Mouse (Mus musculus): Measurements from ENCODE around the gene Ovca2. TPM values are rescaled to one million over a fixed set of nuclear protein-coding genes. Genes with fewer than 3 reads are reported as not detected.

Ovca2 gene
- polyA plus RNA-seq, 1 experiment from 2014 or later, result 18.4 TPM

DNA sequence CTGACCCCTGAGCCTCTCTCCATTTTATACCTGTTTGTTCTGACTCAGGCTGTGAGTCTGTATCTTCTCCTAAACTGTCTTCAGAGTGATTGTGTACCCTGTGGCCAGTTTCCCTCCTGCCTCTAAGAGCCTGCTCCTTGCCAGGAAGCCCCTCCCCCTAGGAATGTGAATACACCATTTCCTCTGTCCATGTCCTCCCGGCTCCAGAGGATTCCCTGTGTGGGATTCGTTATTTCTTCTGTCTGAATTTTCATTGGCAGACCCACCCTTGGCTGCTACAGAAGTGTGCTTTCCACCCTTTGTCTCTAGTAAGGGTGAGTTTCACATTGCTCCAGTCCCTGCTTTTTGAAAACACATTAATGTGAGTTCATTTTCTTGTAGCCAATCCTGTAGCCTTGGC is 44.7 kb downstream of the Ovca2 start:
- Histone ChIP-seq H3K4me3 (ENCODE audit: low read length) (no peak overlapping the region), H3K36me3 (ENCODE audit: control insufficient read depth, insufficient read depth) (no peaks in the 10 kb centered on the region), H3K27ac (ENCODE audit: low read length) (peak overlapping the region; percentile 77), H3K9me3 (replicated peaks; ENCODE audit: control insufficient read depth, low read length) (no peaks in the 10 kb centered on the region), H3K9ac (ENCODE audit: low read length) (peak overlapping the region; percentile 21; the same call in 1 of the 2 replicates), H3K4me1 (ENCODE audit: control insufficient read depth, insufficient read depth, low read length) (peaks cover 40% of the 10 kb centered on the region), H3K4me2 (ENCODE audit: low read depth, low read length) (no peak overlapping the region), H3K27me3 (ENCODE audit: control insufficient read depth, insufficient read depth, low read length) (no peaks in the 10 kb centered on the region)
- peak; percentile 73 for ATAC-seq (replicated peaks; ENCODE audit: extremely low read depth, insufficient read depth, low FRiP score)
- 14% methylated on average over 2 of the region's 2 CpGs for WGBS

GRCm38 (mm10) chr11:75133391-75133790 is 45.2 kb downstream of the Ovca2 start:
- H3K9ac ChIP-seq (ENCODE audit: low read length), result peak overlapping the region; percentile 21; the same call in 1 of the 2 replicates
- peaks cover 35% of the 10 kb centered on the region for H3K4me1 ChIP-seq (ENCODE audit: control insufficient read depth, insufficient read depth, low read length)
- H3K4me3 ChIP-seq (ENCODE audit: low read length), result no peak overlapping the region
- 79% methylated on average over 5 of the region's 5 CpGs for WGBS
- no peak for ATAC-seq (replicated peaks; ENCODE audit: extremely low read depth, insufficient read depth, low FRiP score)
- no peaks in the 10 kb centered on the region for H3K36me3 ChIP-seq (ENCODE audit: control insufficient read depth, insufficient read depth)
- H3K27me3 ChIP-seq (ENCODE audit: control insufficient read depth, insufficient read depth, low read length), result no peaks in the 10 kb centered on the region
- H3K9me3 ChIP-seq (replicated peaks; ENCODE audit: control insufficient read depth, low read length), result no peaks in the 10 kb centered on the region
- no peak overlapping the region for H3K4me2 ChIP-seq (ENCODE audit: low read depth, low read length)
- H3K27ac ChIP-seq (ENCODE audit: low read length), result peak overlapping the region; percentile 77

GRCm38 (mm10) chr11:75132278-75132677 is 46.4 kb downstream of the Ovca2 start:
- no peaks in the 10 kb centered on the region for H3K36me3 ChIP-seq (ENCODE audit: control insufficient read depth, insufficient read depth)
- no peak; the same call in 1 of the 2 replicates for ATAC-seq (replicated peaks; ENCODE audit: extremely low read depth, insufficient read depth, low FRiP score)
- no peaks in the 10 kb centered on the region for H3K9me3 ChIP-seq (replicated peaks; ENCODE audit: control insufficient read depth, low read length)
- peaks cover 25% of the 10 kb centered on the region for H3K4me1 ChIP-seq (ENCODE audit: control insufficient read depth, insufficient read depth, low read length)
- H3K9ac ChIP-seq (ENCODE audit: low read length), result no peak overlapping the region
- 58% methylated on average over 5 of the region's 5 CpGs for WGBS
- H3K4me2 ChIP-seq (ENCODE audit: low read depth, low read length), result no peak overlapping the region
- no peaks in the 10 kb centered on the region for H3K27me3 ChIP-seq (ENCODE audit: control insufficient read depth, insufficient read depth, low read length)
- H3K27ac ChIP-seq (ENCODE audit: low read length), result peak overlapping the region; percentile 32; the same call in 1 of the 2 replicates
- no peak overlapping the region for H3K4me3 ChIP-seq (ENCODE audit: low read length)

DNA sequence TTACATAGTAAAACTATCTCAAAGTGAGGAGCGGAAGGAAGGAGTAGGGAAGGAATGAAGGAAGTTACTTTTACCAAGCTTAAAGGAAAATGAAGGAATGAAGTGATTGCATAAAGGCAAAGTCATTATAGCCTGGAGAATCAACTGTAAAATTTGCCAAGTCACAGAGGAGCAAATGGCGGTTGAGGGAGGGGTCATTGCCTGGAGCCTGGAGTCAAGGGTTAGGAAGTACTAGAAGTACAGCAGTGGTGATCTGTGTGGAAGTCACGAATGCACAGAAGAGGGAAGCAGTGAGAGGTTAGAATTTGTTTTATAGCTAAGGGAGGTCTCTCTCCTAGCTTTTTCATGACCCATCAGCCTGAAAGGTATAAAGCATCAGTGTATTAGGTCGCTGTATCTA is 47.3 kb downstream of the Ovca2 start:
- Histone ChIP-seq H3K27ac (ENCODE audit: low read length) (no peak overlapping the region), H3K9me3 (replicated peaks; ENCODE audit: control insufficient read depth, low read length) (no peaks in the 10 kb centered on the region), H3K27me3 (ENCODE audit: control insufficient read depth, insufficient read depth, low read length) (no peaks in the 10 kb centered on the region), H3K4me2 (ENCODE audit: low read depth, low read length) (no peak overlapping the region), H3K4me3 (ENCODE audit: low read length) (no peak overlapping the region), H3K36me3 (ENCODE audit: control insufficient read depth, insufficient read depth) (no peaks in the 10 kb centered on the region), H3K4me1 (ENCODE audit: control insufficient read depth, insufficient read depth, low read length) (peaks cover 18% of the 10 kb centered on the region), H3K9ac (ENCODE audit: low read length) (no peak overlapping the region)
- 80% methylated on average over 4 of the region's 4 CpGs for WGBS
- no peak for ATAC-seq (replicated peaks; ENCODE audit: extremely low read depth, insufficient read depth, low FRiP score)

- Histone ChIP-seq H3K4me1 (ENCODE audit: control insufficient read depth, insufficient read depth, low read length) (peaks cover 15% of the 10 kb centered on the region), H3K27ac (ENCODE audit: low read length) (no peak overlapping the region), H3K36me3 (ENCODE audit: control insufficient read depth, insufficient read depth) (no peaks in the 10 kb centered on the region), H3K9me3 (replicated peaks; ENCODE audit: control insufficient read depth, low read length) (no peaks in the 10 kb centered on the region), H3K27me3 (ENCODE audit: control insufficient read depth, insufficient read depth, low read length) (no peaks in the 10 kb centered on the region), H3K9ac (ENCODE audit: low read length) (no peak overlapping the region), H3K4me2 (ENCODE audit: low read depth, low read length) (no peak overlapping the region), H3K4me3 (ENCODE audit: low read length) (no peak overlapping the region)
- WGBS, result 98% methylated on average over 6 of the region's 6 CpGs
- ATAC-seq (replicated peaks; ENCODE audit: extremely low read depth, insufficient read depth, low FRiP score), result no peak
These were observed 49.2 kb downstream of the Ovca2 start for GRCm38 (mm10) chr11:75129481-75129880.

DNA sequence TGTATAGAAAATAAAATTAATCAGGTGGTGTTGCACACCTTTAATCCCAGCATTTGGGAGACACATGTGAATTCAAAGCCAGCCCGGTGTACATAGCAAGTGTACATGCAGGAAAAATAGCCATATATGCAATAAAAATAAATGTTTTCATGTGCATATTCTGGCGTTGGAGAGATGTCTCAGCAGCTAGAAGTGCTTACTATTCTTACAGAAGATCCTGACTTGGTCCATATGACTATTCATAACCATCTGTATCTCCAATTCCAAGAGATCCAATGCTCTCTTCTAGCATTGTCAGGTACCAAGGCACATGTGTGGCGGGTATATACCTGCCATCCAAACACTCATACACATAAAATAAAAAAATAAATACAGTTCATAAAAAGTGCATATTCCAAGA is 52.3 kb downstream of the Ovca2 start:
- ATAC-seq (replicated peaks; ENCODE audit: extremely low read depth, insufficient read depth, low FRiP score), result no peak
- no peaks in the 10 kb centered on the region for H3K4me1 ChIP-seq (ENCODE audit: control insufficient read depth, insufficient read depth, low read length)
- 91% methylated on average over 3 of the region's 3 CpGs for WGBS
- no peaks in the 10 kb centered on the region for H3K27me3 ChIP-seq (ENCODE audit: control insufficient read depth, insufficient read depth, low read length)
- H3K9me3 ChIP-seq (replicated peaks; ENCODE audit: control insufficient read depth, low read length), result no peaks in the 10 kb centered on the region
- H3K27ac ChIP-seq (ENCODE audit: low read length), result no peak overlapping the region
- no peak overlapping the region for H3K4me2 ChIP-seq (ENCODE audit: low read depth, low read length)
- H3K4me3 ChIP-seq (ENCODE audit: low read length), result no peak overlapping the region
- no peak overlapping the region for H3K9ac ChIP-seq (ENCODE audit: low read length)
- H3K36me3 ChIP-seq (ENCODE audit: control insufficient read depth, insufficient read depth), result no peaks in the 10 kb centered on the region

MicroRNAs within 50 kb of the gene (microRNA counts, 519-probe panel; counts per million panel counts)
- microRNA mmu-miR-132, result 2,579 counts per million, percentile 63 among the panel's probes with 10 or more counts
- not detected for microRNA mmu-miR-212

Small RNAs within 50 kb of the gene (microRNA-seq; reads per million reads assigned to microRNA genes)
- gene Mir132, result 275 reads per million, percentile 66 among the genes with 10 or more reads in this experiment
- gene Mir212, result 26.9 reads per million, percentile 38 among the genes with 10 or more reads in this experiment

Other genes starting within 250 kb of the Ovca2 start
- gene Hic1, start 9.3 kb downstream of the Ovca2 start, polyA plus RNA-seq (2015; fragmentation: Nextera tagmentation; extraction: Ambion mirVana), result 7.1 and 9.8 TPM in 2 replicates
- gene Dph1, start 12.4 kb upstream of the Ovca2 start, polyA plus RNA-seq (2015; fragmentation: Nextera tagmentation; extraction: Ambion mirVana), result 19.7 and 21.0 TPM in 2 replicates
- gene Rtn4rl1, start 14.9 kb upstream of the Ovca2 start, polyA plus RNA-seq (2015; fragmentation: Nextera tagmentation; extraction: Ambion mirVana), result 12.4 and 13.1 TPM in 2 replicates
- gene Rpa1, start 169.5 kb upstream of the Ovca2 start, polyA plus RNA-seq (2015; fragmentation: Nextera tagmentation; extraction: Ambion mirVana), result 95.1 and 96.0 TPM in 2 replicates
- gene Smyd4, start 169.6 kb upstream of the Ovca2 start, polyA plus RNA-seq (2015; fragmentation: Nextera tagmentation; extraction: Ambion mirVana), result 13.8 and 16.3 TPM in 2 replicates
- 37.4 and 40.1 TPM in 2 replicates for gene Serpinf1, start 243.9 kb upstream of the Ovca2 start, polyA plus RNA-seq (2015; fragmentation: Nextera tagmentation; extraction: Ambion mirVana)